Mouse (Mus musculus) frontal cortex, postnatal 10 days (tissue): ENCODE measurements at regions not wholly inside any gene's neighbourhood (a gene's known extent, or its start where the extent isn't known, plus 50 kb on each side); places are given as distances from the start of the nearest gene placed in this dataset.

Experiments used
- DNase-seq, 2 experiments: peaks; one replicate each; pipeline ENCODE4 v3.0.0; 2022; ENCODE audit warnings: low spot score in 2 of 2, mixed read lengths in 1 of 2

- no peak for DNase-seq
Measured at GRCm38 (mm10) chr9:34029503-34030169, 456.1 kb upstream of the Kirrel3 start.

- peak in 1 of 2 experiments; percentile 8 for DNase-seq
Measured at GRCm38 (mm10) chr9:34054435-34054834, 431.3 kb upstream of the Kirrel3 start.
